Mouse (Mus musculus): ENCODE results near the gene Sept14.

DNA sequence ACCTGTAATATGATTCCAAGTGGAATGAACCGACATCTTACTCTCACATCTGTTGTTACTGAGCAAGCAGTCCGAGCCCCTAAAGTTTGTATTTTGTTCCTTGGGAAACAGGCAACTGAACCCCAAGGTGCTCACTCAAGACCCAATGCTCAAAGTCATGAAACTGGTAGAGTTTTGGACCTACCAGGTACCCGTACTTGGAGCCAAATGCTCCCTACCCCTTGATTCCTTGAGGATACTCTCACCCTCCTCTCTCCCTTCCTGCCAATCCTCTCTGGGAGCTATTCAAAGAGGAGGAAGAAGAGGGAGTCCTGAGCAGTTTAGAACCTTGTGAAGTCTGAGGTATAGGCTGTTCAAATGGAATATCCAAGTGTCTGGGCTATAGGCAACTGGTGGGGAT lies 18.5 kb upstream of the Sept14 start:
- TF ChIP-seq CTCF (IDR thresholded peaks at IDR 0.05; ENCODE audit: borderline replicate concordance, insufficient read depth, low read length) (no peak), POLR2A (IDR thresholded peaks at IDR 0.05; ENCODE audit: low read depth, low read length) (no peak)

Measured in embryonic fibroblast, embryonic 13.5 days (primary cell).